Mouse (Mus musculus) heart, postnatal 10 days (tissue): Measurements from ENCODE around the gene Coro2a. TPM values are rescaled to one million over a fixed set of nuclear protein-coding genes. Genes with fewer than 3 reads are reported as not detected.

Source experiments
- DNase-seq, 2 experiments: peaks; one replicate each; pipeline ENCODE4 v3.0.0; 2021
- intact Hi-C: fragments of 180-260 bp; cut with DNase I; formaldehyde crosslinking; loops from one replicate; pipeline ENCODE4 v1.15.1; 2025
- total RNA-seq, 2 experiments: library from RNA; stranded (reverse); gene quantifications; 2 replicates each; pipeline ENCODE4 v1.2.3; 2021

The Coro2a gene
- total RNA-seq, 2 experiments from 2014 or later, result 0.27 to 0.43 TPM

- DNase-seq, result no peak
- intact Hi-C loops, result loop anchor here (10.0 kb wide), 1 partner anchor 120 kb away; the partner anchor contains the start of gene Tbc1d2
Observed at GRCm38 (mm10) chr4:46535094-46535830, 66.7 kb downstream of the Coro2a start.

GRCm38 (mm10) chr4:46533934-46534720, 67.9 kb downstream of the Coro2a start:
- intact Hi-C loops, result loop anchor here (10.0 kb wide), 1 partner anchor 121 kb away; the partner anchor contains the start of gene Tbc1d2
- DNase-seq, result peak in 1 of 2 experiments; percentile 22

GRCm38 (mm10) chr4:46532926-46533325, 69.1 kb downstream of the Coro2a start:
- intact Hi-C loops, result loop anchor here (10.0 kb wide), 1 partner anchor 122 kb away; the partner anchor contains the start of gene Tbc1d2
- no peak for DNase-seq

GRCm38 (mm10) chr4:46532511-46532910, 69.5 kb downstream of the Coro2a start:
- no peak for DNase-seq
- intact Hi-C loops, result loop anchor here (10.0 kb wide), 1 partner anchor 122 kb away; the partner anchor contains the start of gene Tbc1d2

- no peak for DNase-seq
- intact Hi-C loops, result loop anchor here (10.0 kb wide), 1 partner anchor 125 kb away; the partner anchor contains the start of gene Tbc1d2
Observed at GRCm38 (mm10) chr4:46529722-46530121, 72.3 kb downstream of the Coro2a start.

- intact Hi-C loops, result no loop called here
- no peak for DNase-seq
Observed at GRCm38 (mm10) chr4:46527558-46527926, 74.5 kb downstream of the Coro2a start.

GRCm38 (mm10) chr4:46526798-46527557, 75.0 kb downstream of the Coro2a start:
- no peak for DNase-seq
- intact Hi-C loops, result no loop called here

GRCm38 (mm10) chr4:46526226-46526625, 75.8 kb downstream of the Coro2a start:
- DNase-seq, result no peak
- intact Hi-C loops, result no loop called here

- intact Hi-C loops, result no loop called here
- no peak for DNase-seq
Observed at GRCm38 (mm10) chr4:46523324-46523723, 78.7 kb downstream of the Coro2a start.

GRCm38 (mm10) chr4:46521457-46521856, 80.5 kb downstream of the Coro2a start:
- DNase-seq, result no peak
- intact Hi-C loops, result no loop called here

- intact Hi-C loops, result no loop called here
- peak; percentile 38 to 47 for DNase-seq
Observed at GRCm38 (mm10) chr4:46520491-46520890, 81.5 kb downstream of the Coro2a start.

- intact Hi-C loops, result loop anchor here (2.0 kb wide), 1 partner anchor 103 kb away; no protein-coding TSS in a partner anchor
- peak; percentile 87 to 91 for DNase-seq
Observed at GRCm38 (mm10) chr4:46507736-46508460, 94.1 kb downstream of the Coro2a start.

- peak; percentile 97 for DNase-seq
- intact Hi-C loops, result no loop called here
Observed at GRCm38 (mm10) chr4:46506801-46507610, 95.0 kb downstream of the Coro2a start.

- DNase-seq, result no peak
- intact Hi-C loops, result no loop called here
Observed at GRCm38 (mm10) chr4:46505361-46506057, 96.5 kb downstream of the Coro2a start.

- DNase-seq, result no peak
- intact Hi-C loops, result no loop called here
Observed at GRCm38 (mm10) chr4:46503881-46504280, 98.1 kb downstream of the Coro2a start.

- intact Hi-C loops, result no loop called here
- DNase-seq, result no peak
Observed at GRCm38 (mm10) chr4:46502606-46503502, 99.1 kb downstream of the Coro2a start.

GRCm38 (mm10) chr4:46498976-46499375, 103.0 kb downstream of the Coro2a start:
- peak in 1 of 2 experiments; percentile 63 for DNase-seq
- intact Hi-C loops, result loop anchor here (5.0 kb wide), 1 partner anchor 158 kb away; no protein-coding TSS in a partner anchor
